Mouse (Mus musculus): Measurements from ENCODE around the gene Areg.

- no peak for TF ChIP-seq CHD2 (IDR thresholded peaks at IDR 0.05; ENCODE audit: low read depth, low read length)
- no peak for TF ChIP-seq ZC3H11A (IDR thresholded peaks at IDR 0.05; ENCODE audit: borderline replicate concordance, low read depth, low read length)
- no peak for TF ChIP-seq MAFK (IDR thresholded peaks at IDR 0.05; ENCODE audit: insufficient read depth, low read depth, low read length)
Measured at GRCm38 (mm10) chr5:91147001-91147400, 7.6 kb downstream of the Areg start.

All from ES-E14 (cell line).